Mouse (Mus musculus) lung, postnatal 10 days (tissue): Measurements from ENCODE around the gene Anapc11.
A peak's percentile ranks its signal among the peaks of the same experiment; 100 is the strongest.
"Not testable (repeated sequence)": the region's sequence is repeated elsewhere in the genome, so short reads cannot be mapped to it uniquely, and the experiment has no call there.

Experiments
- DNase-seq: peaks from one replicate; pipeline ENCODE4 v3.0.0; 2021

Gene Anapc11

GRCm38 (mm10) chr11:120575940-120576339, 22.3 kb upstream of the Anapc11 start:
- no peak for DNase-seq

GRCm38 (mm10) chr11:120576365-120576981, 21.7 kb upstream of the Anapc11 start:
- DNase-seq, result no peak

GRCm38 (mm10) chr11:120577211-120578023, 20.8 kb upstream of the Anapc11 start:
- DNase-seq, result peak; percentile 28

GRCm38 (mm10) chr11:120578024-120578693, 20.1 kb upstream of the Anapc11 start:
- DNase-seq, result no peak

- DNase-seq, result no peak
Measured at GRCm38 (mm10) chr11:120578694-120579243, 19.5 kb upstream of the Anapc11 start.

- DNase-seq, result peak; percentile 85
Measured at GRCm38 (mm10) chr11:120579316-120580107, 18.7 kb upstream of the Anapc11 start.

- peak; percentile 40 for DNase-seq
Measured at GRCm38 (mm10) chr11:120580190-120580589, 18.0 kb upstream of the Anapc11 start.

GRCm38 (mm10) chr11:120580871-120581331, 17.3 kb upstream of the Anapc11 start:
- DNase-seq, result peak; percentile 59

- DNase-seq, result peak; percentile 92
Measured at GRCm38 (mm10) chr11:120581490-120582267, 16.5 kb upstream of the Anapc11 start, which contains the start of gene Arhgdia. Gene Arhgdia (minus strand): TSS chr11:120581624.

GRCm38 (mm10) chr11:120582268-120582981, 15.8 kb upstream of the Anapc11 start:
- peak; percentile 67 for DNase-seq

- not testable (repeated sequence) for DNase-seq
Measured at GRCm38 (mm10) chr11:120582982-120583293, 15.3 kb upstream of the Anapc11 start.

- DNase-seq, result no peak
Measured at GRCm38 (mm10) chr11:120583937-120584336, 14.3 kb upstream of the Anapc11 start.

- no peak for DNase-seq
Measured at GRCm38 (mm10) chr11:120588531-120588930, 9.7 kb upstream of the Anapc11 start.

- no peak for DNase-seq
Measured at GRCm38 (mm10) chr11:120597240-120598235, 683 bp upstream of the Anapc11 start.

- DNase-seq, result no peak
Measured at GRCm38 (mm10) chr11:120598990-120599549, 849 bp downstream of the Anapc11 start.

- DNase-seq, result no peak
Measured at GRCm38 (mm10) chr11:120600716-120601115, 2.5 kb downstream of the Anapc11 start.

GRCm38 (mm10) chr11:120603545-120603944, 5.3 kb downstream of the Anapc11 start:
- no peak for DNase-seq

- DNase-seq, result no peak
Measured at GRCm38 (mm10) chr11:120605667-120606066, 7.4 kb downstream of the Anapc11 start.

GRCm38 (mm10) chr11:120606764-120607163, 8.5 kb downstream of the Anapc11 start:
- DNase-seq, result no peak
